Mouse (Mus musculus) thymus, postnatal 4 days (tissue): Measurements from ENCODE around the gene Sp1.

ENCODE experiments used
- DNase-seq: peaks from one replicate; pipeline ENCODE4 v3.0.0; 2021

Sp1 gene

DNA sequence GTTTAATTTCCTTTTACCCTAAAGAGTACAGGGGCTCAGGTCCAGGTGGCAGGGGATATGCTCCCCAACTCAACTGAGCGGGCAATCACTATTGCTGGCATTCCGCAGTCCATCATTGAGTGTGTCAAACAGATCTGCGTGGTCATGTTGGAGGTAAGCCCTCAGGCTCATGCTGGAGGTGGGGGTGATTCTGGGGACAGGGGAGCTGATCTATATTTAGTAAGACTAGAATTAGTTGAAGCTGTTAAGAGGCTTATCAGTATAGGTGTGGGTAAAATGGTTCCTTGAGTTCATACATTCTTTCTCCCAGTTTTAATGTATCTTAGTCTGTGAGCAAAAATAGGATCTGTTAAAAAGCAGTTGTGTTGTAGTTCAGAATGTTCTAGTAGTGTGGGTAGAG, 77.2 kb downstream of the Sp1 start:
- no peak for DNase-seq

DNA sequence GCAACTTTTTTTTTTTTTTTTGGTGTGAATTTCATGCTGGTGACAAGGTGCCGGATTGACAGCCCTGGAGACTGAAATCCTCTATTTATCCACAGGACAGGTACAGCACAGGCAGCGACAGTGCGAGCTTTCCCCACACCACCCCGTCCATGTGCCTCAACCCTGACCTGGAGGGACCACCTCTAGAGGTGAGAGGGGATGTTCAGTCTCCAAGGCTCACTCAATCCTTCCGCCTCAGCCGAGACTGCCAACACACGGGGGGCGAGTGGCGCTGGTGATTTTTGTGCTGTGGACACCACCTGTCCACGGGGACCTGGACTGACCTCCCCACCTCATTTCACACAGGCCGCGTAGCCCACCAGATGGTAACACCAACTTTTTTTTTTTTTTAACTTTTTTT, 79.9 kb downstream of the Sp1 start:
- DNase-seq, result no peak
